Mouse (Mus musculus): Measurements from ENCODE around the gene Hnrnpc. TPM values are rescaled to one million over a fixed set of nuclear protein-coding genes. Genes with fewer than 3 reads are reported as not detected.

Gene Hnrnpc
- polyA plus RNA-seq, 1 experiment from 2014 or later = 690 TPM

DNA sequence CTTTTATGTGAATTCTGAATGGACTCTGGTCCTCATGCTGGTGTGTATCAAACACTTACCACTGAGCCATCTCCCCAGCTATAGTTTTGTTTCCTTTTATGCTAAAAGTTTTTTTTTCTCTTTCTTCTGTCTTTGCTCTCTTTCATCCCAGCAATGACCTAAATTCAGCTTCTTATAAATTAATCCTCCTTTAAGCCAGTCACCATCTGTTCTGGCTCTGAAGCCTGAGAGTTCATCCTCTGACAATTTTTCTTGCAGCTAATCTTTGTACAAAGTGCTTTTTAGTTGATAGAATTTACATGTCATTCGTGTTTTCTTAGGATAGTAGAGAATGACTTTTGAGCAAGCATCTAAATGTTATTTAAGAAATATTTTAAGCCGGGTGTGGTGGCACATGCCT, 4.2 kb upstream of the Hnrnpc start:
- Histone ChIP-seq H3K4me2 (ENCODE audit: low read length) (no peak overlapping the region), H3K27me3 (replicated peaks; ENCODE audit: control insufficient read depth, insufficient read depth, low read length) (no peaks in the 10 kb centered on the region), H3K36me3 (ENCODE audit: control insufficient read depth, insufficient read depth, low read length) (no peaks in the 10 kb centered on the region), H3K9me3 (replicated peaks; ENCODE audit: control insufficient read depth, low read length) (no peaks in the 10 kb centered on the region), H3K4me3 (ENCODE audit: low read depth, low read length) (no peak overlapping the region), H3K9ac (ENCODE audit: low read length) (no peak overlapping the region), H3K27ac (ENCODE audit: low read depth, low read length) (no peak overlapping the region), H3K4me1 (ENCODE audit: control insufficient read depth, insufficient read depth, low read length) (peaks cover 4% of the 10 kb centered on the region; the same call in 1 of the 2 replicates)
- 81% methylated on average over 2 of the region's 2 CpGs for WGBS
- ATAC-seq (no peak), DNase-seq (ENCODE audit: low spot score) (no peak)

DNA sequence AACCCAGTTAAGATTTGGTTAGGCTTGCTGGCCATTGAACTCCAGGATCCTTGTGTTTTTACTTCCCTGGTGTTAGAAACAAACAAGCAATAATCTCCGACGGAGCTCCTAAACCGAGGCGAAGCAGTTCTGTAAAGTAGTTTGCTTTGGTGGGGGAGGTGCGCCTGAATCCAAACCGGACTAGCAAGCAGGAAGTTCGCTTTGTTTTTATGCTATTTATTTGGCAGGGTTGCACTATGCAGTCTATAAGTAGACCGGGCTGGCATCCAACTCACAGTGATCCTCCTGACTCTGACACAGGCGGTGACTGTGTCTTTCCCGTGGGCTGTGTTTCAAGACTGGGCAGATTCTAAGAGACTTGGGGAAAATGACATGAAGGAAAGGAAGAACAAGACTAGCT, 2.9 kb upstream of the Hnrnpc start:
- DNase-seq (ENCODE audit: low spot score) (peak; percentile 81), ATAC-seq (no peak)

DNA sequence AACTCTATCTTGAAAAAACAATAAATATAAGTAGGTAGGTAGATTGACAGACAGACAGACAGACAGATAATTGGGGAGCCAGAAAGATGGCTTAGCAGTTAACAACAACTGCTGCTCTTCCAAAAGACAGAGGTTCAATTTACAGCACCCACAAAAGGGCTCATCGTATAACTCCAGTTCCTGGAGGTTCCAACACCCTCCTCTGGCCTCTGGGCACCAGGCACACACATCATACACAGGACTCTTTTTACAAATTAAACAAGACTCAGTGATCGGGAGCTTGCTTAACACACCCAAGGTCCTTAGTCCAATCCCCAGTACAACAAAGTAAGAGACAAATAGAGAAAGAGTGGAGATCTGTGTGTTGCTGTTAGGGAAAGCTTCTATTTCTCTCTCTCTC, 1.5 kb upstream of the Hnrnpc start:
- no peak for ATAC-seq

More for the DNA sequence above, 2.9 kb upstream of the Hnrnpc start:
- H3K27ac ChIP-seq (ENCODE audit: low read depth, low read length) = peak overlapping the region; percentile 30; the same call in 1 of the 2 replicates
- no peaks in the 10 kb centered on the region for H3K27me3 ChIP-seq (replicated peaks; ENCODE audit: control insufficient read depth, insufficient read depth, low read length)
- peak overlapping the region; percentile 20; the same call in 1 of the 2 replicates for H3K4me2 ChIP-seq (ENCODE audit: low read length)
- H3K4me3 ChIP-seq (ENCODE audit: low read depth, low read length) = no peak overlapping the region
- H3K9me3 ChIP-seq (replicated peaks; ENCODE audit: control insufficient read depth, low read length) = no peaks in the 10 kb centered on the region
- H3K4me1 ChIP-seq (ENCODE audit: control insufficient read depth, insufficient read depth, low read length) = peaks cover 9% of the 10 kb centered on the region; the same call in 1 of the 2 replicates
- H3K36me3 ChIP-seq (ENCODE audit: control insufficient read depth, insufficient read depth, low read length) = peaks cover 6% of the 10 kb centered on the region; the same call in 1 of the 2 replicates
- no peak overlapping the region for H3K9ac ChIP-seq (ENCODE audit: low read length)
- WGBS = 20% methylated on average over 10 of the region's 10 CpGs

DNA sequence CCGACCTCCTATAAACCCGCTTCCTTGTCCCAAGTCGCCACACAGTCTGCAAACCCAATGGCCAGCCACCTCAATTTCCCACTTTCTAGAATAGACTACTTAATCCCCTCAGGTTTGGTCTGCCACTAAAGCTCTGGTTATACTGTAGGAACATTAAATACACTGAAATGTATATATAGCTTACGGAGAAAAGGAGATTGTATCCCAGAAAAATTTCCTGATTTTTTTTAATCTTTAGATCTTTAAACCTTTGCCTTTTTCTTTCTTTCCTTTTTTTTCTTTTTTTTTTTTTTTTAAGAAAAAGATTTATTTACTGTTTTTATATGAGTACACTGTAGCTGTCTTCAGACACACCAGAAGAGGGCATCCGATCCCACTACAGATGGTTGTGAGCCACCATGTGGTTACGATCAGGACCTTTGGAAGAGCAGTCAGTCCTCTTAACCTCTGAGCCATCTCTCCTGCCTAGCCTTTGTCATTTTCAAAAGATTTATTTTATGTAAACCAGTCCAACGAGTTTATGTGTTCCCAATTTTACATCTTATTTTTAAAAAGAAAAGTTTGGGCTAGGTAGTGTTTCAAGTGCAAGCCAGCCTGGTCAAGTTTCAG, 953 bp upstream of the Hnrnpc start:
- H3K9me3 ChIP-seq (replicated peaks; ENCODE audit: control insufficient read depth, low read length) = no peaks in the 10 kb centered on the region
- DNase-seq (ENCODE audit: low spot score) = no peak
- peak overlapping the region; percentile 45 for H3K4me2 ChIP-seq (ENCODE audit: low read length)
- H3K9ac ChIP-seq (ENCODE audit: low read length) = peak overlapping the region; percentile 54
- WGBS = 38% methylated on average over 7 of the region's 7 CpGs
- H3K27ac ChIP-seq (ENCODE audit: low read depth, low read length) = peak overlapping the region; percentile 86
- H3K4me1 ChIP-seq (ENCODE audit: control insufficient read depth, insufficient read depth, low read length) = peaks cover 20% of the 10 kb centered on the region
- no peaks in the 10 kb centered on the region for H3K27me3 ChIP-seq (replicated peaks; ENCODE audit: control insufficient read depth, insufficient read depth, low read length)
- H3K4me3 ChIP-seq (ENCODE audit: low read depth, low read length) = peak overlapping the region; percentile 25
- H3K36me3 ChIP-seq (ENCODE audit: control insufficient read depth, insufficient read depth, low read length) = peaks cover 12% of the 10 kb centered on the region; the same call in 1 of the 2 replicates
- ATAC-seq = no peak

More for the DNA sequence above, 1.5 kb upstream of the Hnrnpc start:
- no peak overlapping the region for H3K4me2 ChIP-seq (ENCODE audit: low read length)
- peaks cover 15% of the 10 kb centered on the region for H3K4me1 ChIP-seq (ENCODE audit: control insufficient read depth, insufficient read depth, low read length)
- DNase-seq (ENCODE audit: low spot score) = no peak
- 86% methylated on average over 2 of the region's 2 CpGs for WGBS
- no peak overlapping the region for H3K4me3 ChIP-seq (ENCODE audit: low read depth, low read length)
- no peak overlapping the region for H3K27ac ChIP-seq (ENCODE audit: low read depth, low read length)
- peaks cover 11% of the 10 kb centered on the region; the same call in 1 of the 2 replicates for H3K36me3 ChIP-seq (ENCODE audit: control insufficient read depth, insufficient read depth, low read length)
- no peaks in the 10 kb centered on the region for H3K27me3 ChIP-seq (replicated peaks; ENCODE audit: control insufficient read depth, insufficient read depth, low read length)
- H3K9ac ChIP-seq (ENCODE audit: low read length) = no peak overlapping the region
- H3K9me3 ChIP-seq (replicated peaks; ENCODE audit: control insufficient read depth, low read length) = no peaks in the 10 kb centered on the region

DNA sequence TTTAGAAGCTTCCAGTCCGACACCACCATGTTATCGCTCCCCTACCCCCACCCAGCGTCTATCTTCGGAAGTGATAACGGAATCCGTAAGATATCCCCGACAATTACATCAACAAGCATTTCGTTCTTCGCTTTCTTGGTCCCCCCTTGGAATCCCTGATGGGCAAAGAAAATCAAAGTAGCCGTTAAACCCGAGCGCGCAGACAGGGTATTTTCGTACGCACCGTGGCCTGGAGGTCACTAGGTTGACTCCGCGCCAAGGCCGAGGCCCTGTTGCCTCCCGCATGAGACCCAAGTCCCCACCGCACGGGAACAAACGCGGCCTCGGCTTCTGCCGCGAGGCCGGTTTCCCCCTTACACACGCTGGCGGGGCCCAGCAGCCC, 363 bp downstream of the Hnrnpc start:
- peak; percentile 59 for DNase-seq (ENCODE audit: low spot score)
- Histone ChIP-seq H3K27ac (ENCODE audit: low read depth, low read length) (peak overlapping the region; percentile 96), H3K9ac (ENCODE audit: low read length) (peak overlapping the region; percentile 98), H3K4me1 (ENCODE audit: control insufficient read depth, insufficient read depth, low read length) (peaks cover 24% of the 10 kb centered on the region), H3K4me2 (ENCODE audit: low read length) (peak overlapping the region; percentile 52), H3K4me3 (ENCODE audit: low read depth, low read length) (peak overlapping the region; percentile 99), H3K9me3 (replicated peaks; ENCODE audit: control insufficient read depth, low read length) (no peaks in the 10 kb centered on the region), H3K36me3 (ENCODE audit: control insufficient read depth, insufficient read depth, low read length) (peaks cover 18% of the 10 kb centered on the region), H3K27me3 (replicated peaks; ENCODE audit: control insufficient read depth, insufficient read depth, low read length) (no peaks in the 10 kb centered on the region)
- under 1% methylated on average over 28 of the region's 30 CpGs for WGBS
- ATAC-seq = no peak

DNA sequence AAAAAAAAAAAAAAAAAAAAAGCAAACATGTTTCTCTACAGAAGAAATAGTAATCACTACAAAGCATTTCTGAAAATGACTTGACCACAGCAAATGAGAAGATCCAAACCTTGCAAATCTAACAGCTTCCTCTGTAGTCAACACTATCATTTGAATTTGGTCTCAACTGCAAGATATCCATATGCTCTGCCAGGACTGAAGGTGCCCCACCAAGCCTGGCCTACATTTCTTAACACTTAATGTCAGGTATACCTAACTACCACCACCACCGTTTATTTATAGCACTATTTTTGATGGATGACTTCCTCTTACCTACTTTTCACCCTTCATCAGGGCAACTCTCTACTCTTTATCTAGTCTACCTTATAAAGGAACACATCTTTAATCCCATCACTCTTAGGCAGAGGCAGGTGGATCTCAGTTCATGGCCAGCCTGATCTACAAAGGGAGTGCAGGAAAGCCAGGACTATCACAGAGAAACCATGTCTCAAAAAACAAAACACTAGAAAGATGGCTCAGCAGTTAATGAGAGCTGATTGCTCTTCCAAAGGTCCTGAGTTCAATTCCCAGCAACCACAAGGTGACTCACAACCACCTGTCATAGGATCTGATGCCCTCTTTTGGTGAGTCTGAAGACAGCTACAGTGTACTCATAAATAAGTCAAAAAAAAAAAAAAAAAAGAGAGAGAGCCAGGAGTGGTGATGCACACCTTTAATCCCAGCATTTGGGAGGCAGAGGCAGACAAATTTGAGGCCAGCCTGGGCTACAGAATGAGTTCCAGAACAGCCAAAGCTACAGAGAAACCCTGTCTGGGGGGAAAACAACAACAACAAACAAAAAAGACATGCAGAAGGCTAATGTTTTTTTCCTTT, 2.3 kb downstream of the Hnrnpc start:
- Histone ChIP-seq H3K36me3 (ENCODE audit: control insufficient read depth, insufficient read depth, low read length) (peaks cover 24% of the 10 kb centered on the region), H3K4me1 (ENCODE audit: control insufficient read depth, insufficient read depth, low read length) (peaks cover 22% of the 10 kb centered on the region)
- 100% methylated on average over 1 of the region's 1 CpGs for WGBS

DNA sequence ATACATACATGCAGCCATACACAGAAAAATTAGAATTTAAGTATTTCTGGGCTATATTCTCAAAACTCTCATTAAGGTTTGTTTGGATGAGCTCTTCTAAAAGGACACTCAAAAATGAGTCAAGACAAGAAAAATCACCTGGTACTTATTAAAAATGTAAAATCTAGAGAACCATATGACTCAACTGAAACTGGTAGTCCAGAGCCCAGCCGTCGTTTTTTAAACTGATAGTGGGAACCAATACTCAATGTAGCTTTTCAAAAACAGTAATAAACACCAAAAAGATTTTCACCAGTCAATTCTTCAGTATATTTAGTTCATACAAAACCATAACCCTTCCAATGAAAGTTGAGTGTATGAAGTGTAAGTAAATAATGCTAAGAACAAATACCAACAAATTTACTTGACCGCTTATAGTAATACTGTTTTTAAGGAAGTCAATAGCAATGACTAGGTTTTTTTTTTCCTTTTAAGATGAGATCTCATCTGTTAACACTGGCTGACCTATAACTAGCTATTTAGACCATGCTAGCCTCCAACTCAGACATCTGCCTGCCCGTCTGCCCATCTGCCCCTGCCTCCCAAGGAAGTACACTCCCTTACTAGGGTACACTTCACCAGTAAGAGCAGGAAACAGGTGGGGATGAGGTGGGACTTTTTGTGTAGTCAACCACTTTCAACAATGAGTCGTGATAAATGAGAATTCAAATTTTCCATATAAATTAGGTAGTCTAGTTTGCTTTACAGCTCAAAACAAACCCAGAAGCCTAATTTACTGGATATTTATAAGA, 3.5 kb downstream of the Hnrnpc start:
- no peaks in the 10 kb centered on the region for H3K9me3 ChIP-seq (replicated peaks; ENCODE audit: control insufficient read depth, low read length)
- H3K9ac ChIP-seq (ENCODE audit: low read length) = no peak overlapping the region
- DNase-seq (ENCODE audit: low spot score) (no peak), ATAC-seq (no peak)
- no peaks in the 10 kb centered on the region for H3K27me3 ChIP-seq (replicated peaks; ENCODE audit: control insufficient read depth, insufficient read depth, low read length)
- no peak overlapping the region for H3K4me3 ChIP-seq (ENCODE audit: low read depth, low read length)
- H3K4me2 ChIP-seq (ENCODE audit: low read length) = peak overlapping the region; percentile 52
- H3K4me1 ChIP-seq (ENCODE audit: control insufficient read depth, insufficient read depth, low read length) = peaks cover 20% of the 10 kb centered on the region
- peaks cover 34% of the 10 kb centered on the region for H3K36me3 ChIP-seq (ENCODE audit: control insufficient read depth, insufficient read depth, low read length)
- 77% methylated on average over 5 of the region's 5 CpGs for WGBS
- no peak overlapping the region for H3K27ac ChIP-seq (ENCODE audit: low read depth, low read length)

More for the DNA sequence above, 2.3 kb downstream of the Hnrnpc start:
- Histone ChIP-seq H3K4me2 (ENCODE audit: low read length) (peak overlapping the region; percentile 52), H3K9me3 (replicated peaks; ENCODE audit: control insufficient read depth, low read length) (no peaks in the 10 kb centered on the region), H3K4me3 (ENCODE audit: low read depth, low read length) (peak overlapping the region; percentile 99; the same call in 1 of the 2 replicates), H3K27me3 (replicated peaks; ENCODE audit: control insufficient read depth, insufficient read depth, low read length) (no peaks in the 10 kb centered on the region), H3K9ac (ENCODE audit: low read length) (no peak overlapping the region), H3K27ac (ENCODE audit: low read depth, low read length) (no peak overlapping the region)
- DNase-seq (ENCODE audit: low spot score) (no peak), ATAC-seq (no peak)

DNA sequence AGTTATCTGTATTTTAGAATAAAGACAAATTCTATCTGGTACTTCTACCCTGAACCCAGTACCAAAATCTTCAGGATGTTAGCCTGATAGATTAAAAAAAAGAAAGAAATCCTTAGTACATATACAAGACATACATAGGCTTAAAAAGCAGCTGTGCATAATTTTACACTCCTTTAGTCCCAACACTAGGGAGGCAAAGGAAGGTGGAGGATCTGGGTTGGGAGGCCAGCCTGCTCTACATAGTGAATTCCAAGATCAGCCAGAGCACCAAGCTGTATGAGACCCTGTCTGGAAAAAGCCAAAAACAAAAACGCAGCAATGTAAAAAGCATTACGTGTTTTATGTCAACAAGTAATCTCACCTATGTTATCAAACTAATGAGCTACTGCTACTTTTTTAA, 4.3 kb downstream of the Hnrnpc start:
- H3K36me3 ChIP-seq (ENCODE audit: control insufficient read depth, insufficient read depth, low read length) = peaks cover 42% of the 10 kb centered on the region
- H3K27ac ChIP-seq (ENCODE audit: low read depth, low read length) = no peak overlapping the region
- H3K4me2 ChIP-seq (ENCODE audit: low read length) = 0 out of 2 replicates have a peak overlapping the region, but pooled peaks have one; percentile 9
- H3K9me3 ChIP-seq (replicated peaks; ENCODE audit: control insufficient read depth, low read length) = no peaks in the 10 kb centered on the region
- H3K27me3 ChIP-seq (replicated peaks; ENCODE audit: control insufficient read depth, insufficient read depth, low read length) = no peaks in the 10 kb centered on the region
- 83% methylated on average over 2 of the region's 2 CpGs for whole genome bisulfite sequencing
- no peak overlapping the region for H3K9ac ChIP-seq (ENCODE audit: low read length)
- no peak overlapping the region for H3K4me3 ChIP-seq (ENCODE audit: low read depth, low read length)
- no peak for DNase-seq (ENCODE audit: low spot score)
- peaks cover 20% of the 10 kb centered on the region for H3K4me1 ChIP-seq (ENCODE audit: control insufficient read depth, insufficient read depth, low read length)
- no peak for ATAC-seq

All from forebrain, embryonic 14.5 days (tissue).